Mouse (Mus musculus): ENCODE data around the gene Edil3. TPM values are rescaled to one million over a fixed set of nuclear protein-coding genes. Genes with fewer than 3 reads are reported as not detected.

Edil3 gene
- polyA plus RNA-seq, 1 experiment from 2014 or later, result 7.7 TPM

GRCm38 (mm10) chr13:89355234-89355633 lies 534.0 kb downstream of the Edil3 start:
- Histone ChIP-seq H3K27ac (ENCODE audit: low read length) (no peak overlapping the region), H3K4me2 (ENCODE audit: low read depth, low read length) (no peak overlapping the region), H3K4me3 (replicated peaks; ENCODE audit: low read length) (no peak overlapping the region), H3K27me3 (ENCODE audit: control insufficient read depth, insufficient read depth, low read length) (no peaks in the 10 kb centered on the region), H3K4me1 (ENCODE audit: control insufficient read depth, insufficient read depth, low read length) (no peaks in the 10 kb centered on the region), H3K36me3 (ENCODE audit: control insufficient read depth, insufficient read depth, low read length) (no peaks in the 10 kb centered on the region), H3K9ac (ENCODE audit: low read length) (no peak overlapping the region), H3K9me3 (replicated peaks; ENCODE audit: control insufficient read depth, low read length) (no peaks in the 10 kb centered on the region)
- 66% methylated on average over 3 of the region's 3 CpGs for WGBS
- no peak for ATAC-seq (ENCODE audit: insufficient read depth, low FRiP score)

GRCm38 (mm10) chr13:89358407-89358806 lies 537.1 kb downstream of the Edil3 start:
- H3K9ac ChIP-seq (ENCODE audit: low read length), result no peak overlapping the region
- H3K4me2 ChIP-seq (ENCODE audit: low read depth, low read length), result no peak overlapping the region
- no peak overlapping the region for H3K4me3 ChIP-seq (replicated peaks; ENCODE audit: low read length)
- no peaks in the 10 kb centered on the region for H3K4me1 ChIP-seq (ENCODE audit: control insufficient read depth, insufficient read depth, low read length)
- no peaks in the 10 kb centered on the region for H3K36me3 ChIP-seq (ENCODE audit: control insufficient read depth, insufficient read depth, low read length)
- ATAC-seq (ENCODE audit: insufficient read depth, low FRiP score), result no peak
- no peak overlapping the region for H3K27ac ChIP-seq (ENCODE audit: low read length)
- no peaks in the 10 kb centered on the region for H3K9me3 ChIP-seq (replicated peaks; ENCODE audit: control insufficient read depth, low read length)
- H3K27me3 ChIP-seq (ENCODE audit: control insufficient read depth, insufficient read depth, low read length), result no peaks in the 10 kb centered on the region

- ATAC-seq (ENCODE audit: insufficient read depth, low FRiP score), result no peak
- H3K9ac ChIP-seq (ENCODE audit: low read length), result no peak overlapping the region
- H3K27ac ChIP-seq (ENCODE audit: low read length), result no peak overlapping the region
- no peak overlapping the region for H3K4me2 ChIP-seq (ENCODE audit: low read depth, low read length)
- H3K4me1 ChIP-seq (ENCODE audit: control insufficient read depth, insufficient read depth, low read length), result no peaks in the 10 kb centered on the region
- H3K9me3 ChIP-seq (replicated peaks; ENCODE audit: control insufficient read depth, low read length), result no peaks in the 10 kb centered on the region
- H3K4me3 ChIP-seq (replicated peaks; ENCODE audit: low read length), result no peak overlapping the region
- WGBS, result 87% methylated on average over 4 of the region's 4 CpGs
- H3K27me3 ChIP-seq (ENCODE audit: control insufficient read depth, insufficient read depth, low read length), result no peaks in the 10 kb centered on the region
- no peaks in the 10 kb centered on the region for H3K36me3 ChIP-seq (ENCODE audit: control insufficient read depth, insufficient read depth, low read length)
These were observed 541.0 kb downstream of the Edil3 start for GRCm38 (mm10) chr13:89362274-89362673.

- Histone ChIP-seq H3K4me2 (ENCODE audit: low read depth, low read length) (no peak overlapping the region), H3K27ac (ENCODE audit: low read length) (no peak overlapping the region), H3K36me3 (ENCODE audit: control insufficient read depth, insufficient read depth, low read length) (no peaks in the 10 kb centered on the region), H3K4me3 (replicated peaks; ENCODE audit: low read length) (no peak overlapping the region), H3K9me3 (replicated peaks; ENCODE audit: control insufficient read depth, low read length) (no peaks in the 10 kb centered on the region), H3K4me1 (ENCODE audit: control insufficient read depth, insufficient read depth, low read length) (no peaks in the 10 kb centered on the region), H3K9ac (ENCODE audit: low read length) (no peak overlapping the region), H3K27me3 (ENCODE audit: control insufficient read depth, insufficient read depth, low read length) (no peaks in the 10 kb centered on the region)
- ATAC-seq (ENCODE audit: insufficient read depth, low FRiP score), result no peak
These were observed 550.0 kb downstream of the Edil3 start for GRCm38 (mm10) chr13:89371253-89371652.

GRCm38 (mm10) chr13:89371656-89372240 lies 550.5 kb downstream of the Edil3 start:
- Histone ChIP-seq H3K27me3 (ENCODE audit: control insufficient read depth, insufficient read depth, low read length) (no peaks in the 10 kb centered on the region), H3K36me3 (ENCODE audit: control insufficient read depth, insufficient read depth, low read length) (no peaks in the 10 kb centered on the region), H3K4me3 (replicated peaks; ENCODE audit: low read length) (no peak overlapping the region), H3K9me3 (replicated peaks; ENCODE audit: control insufficient read depth, low read length) (no peaks in the 10 kb centered on the region), H3K9ac (ENCODE audit: low read length) (no peak overlapping the region), H3K27ac (ENCODE audit: low read length) (no peak overlapping the region), H3K4me2 (ENCODE audit: low read depth, low read length) (no peak overlapping the region), H3K4me1 (ENCODE audit: control insufficient read depth, insufficient read depth, low read length) (no peaks in the 10 kb centered on the region)
- WGBS, result 85% methylated on average over 5 of the region's 5 CpGs
- ATAC-seq (ENCODE audit: insufficient read depth, low FRiP score), result no peak

Measured in stomach, embryonic 16.5 days (tissue).